Mouse (Mus musculus): ENCODE data around the gene Etv1. TPM values are rescaled to one million over a fixed set of nuclear protein-coding genes. Genes with fewer than 3 reads are reported as not detected.

Etv1 gene
- polyA plus RNA-seq, 1 experiment from 2014 or later, result 0.93 TPM

DNA sequence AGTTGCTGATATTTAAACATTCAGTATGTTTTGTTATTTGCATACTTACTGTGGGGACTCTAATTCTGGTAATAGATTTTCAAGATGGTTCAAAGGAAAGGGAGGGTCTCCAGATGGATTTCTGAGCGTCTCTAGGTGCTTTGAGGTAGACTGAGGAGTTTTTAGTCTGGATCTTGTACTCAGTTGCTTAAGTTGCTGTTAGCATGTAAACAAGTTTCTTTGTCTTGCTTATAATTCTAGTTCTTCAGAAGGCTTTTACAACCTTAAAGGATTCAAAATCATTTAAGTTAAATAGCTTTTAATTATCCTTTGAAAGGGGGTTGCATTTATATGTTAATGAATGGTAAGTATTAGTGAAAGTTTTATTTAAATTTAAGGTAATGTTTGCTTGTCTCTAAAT, 5.0 kb downstream of the Etv1 start:
- Histone ChIP-seq H3K27ac (replicated peaks) (no peak overlapping the region), H3K9ac (no peak overlapping the region), H3K4me2 (no peak overlapping the region), H3K4me1 (replicated peaks) (no peaks in the 10 kb centered on the region; the same call in 1 of the 2 replicates), H3K9me3 (replicated peaks) (no peaks in the 10 kb centered on the region), H3K36me3 (replicated peaks) (no peaks in the 10 kb centered on the region), H3K27me3 (peaks cover 10% of the 10 kb centered on the region), H3K4me3 (replicated peaks) (no peak overlapping the region)
- no peak for ATAC-seq (ENCODE audit: insufficient read depth)
- 10% methylated on average over 1 of the region's 1 CpGs for WGBS (ENCODE audit: insufficient replicate concordance)

DNA sequence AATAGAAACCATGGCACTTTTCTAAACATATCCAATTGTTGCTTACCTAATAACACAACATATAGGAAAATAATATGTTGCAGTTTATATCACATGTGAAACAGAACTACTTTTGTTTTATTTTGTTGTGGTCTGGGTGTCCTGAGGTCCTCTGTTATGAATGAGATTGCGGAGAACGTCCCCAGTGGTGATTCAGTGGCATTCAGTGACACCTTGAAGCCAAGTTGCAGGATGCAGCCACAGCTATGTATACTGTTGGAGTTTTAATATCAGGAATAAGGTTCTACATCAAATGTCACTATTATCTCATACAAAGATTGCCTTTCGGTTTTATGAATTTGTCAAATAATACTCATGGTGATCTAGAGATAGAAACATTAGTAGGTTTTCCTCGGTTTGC, 7.4 kb downstream of the Etv1 start:
- ATAC-seq (ENCODE audit: insufficient read depth), result no peak
- H3K9me3 ChIP-seq (replicated peaks), result no peaks in the 10 kb centered on the region
- H3K9ac ChIP-seq, result no peak overlapping the region
- H3K4me3 ChIP-seq (replicated peaks), result no peak overlapping the region
- 71% methylated on average over 4 of the region's 4 CpGs for WGBS (ENCODE audit: insufficient replicate concordance)
- H3K27me3 ChIP-seq, result no peaks in the 10 kb centered on the region
- H3K27ac ChIP-seq (replicated peaks), result no peak overlapping the region
- no peak overlapping the region for H3K4me2 ChIP-seq
- H3K4me1 ChIP-seq (replicated peaks), result no peaks in the 10 kb centered on the region
- H3K36me3 ChIP-seq (replicated peaks), result no peaks in the 10 kb centered on the region

GRCm38 (mm10) chr12:38787704-38788103, 8.5 kb downstream of the Etv1 start:
- H3K27me3 ChIP-seq, result no peaks in the 10 kb centered on the region
- H3K9ac ChIP-seq, result no peak overlapping the region
- H3K4me1 ChIP-seq (replicated peaks), result no peaks in the 10 kb centered on the region
- no peak for ATAC-seq (ENCODE audit: insufficient read depth)
- H3K27ac ChIP-seq (replicated peaks), result no peak overlapping the region
- WGBS (ENCODE audit: insufficient replicate concordance), result 40% methylated on average over 3 of the region's 3 CpGs
- no peak overlapping the region for H3K4me3 ChIP-seq (replicated peaks)
- no peaks in the 10 kb centered on the region for H3K9me3 ChIP-seq (replicated peaks)
- no peaks in the 10 kb centered on the region for H3K36me3 ChIP-seq (replicated peaks)
- no peak overlapping the region for H3K4me2 ChIP-seq

DNA sequence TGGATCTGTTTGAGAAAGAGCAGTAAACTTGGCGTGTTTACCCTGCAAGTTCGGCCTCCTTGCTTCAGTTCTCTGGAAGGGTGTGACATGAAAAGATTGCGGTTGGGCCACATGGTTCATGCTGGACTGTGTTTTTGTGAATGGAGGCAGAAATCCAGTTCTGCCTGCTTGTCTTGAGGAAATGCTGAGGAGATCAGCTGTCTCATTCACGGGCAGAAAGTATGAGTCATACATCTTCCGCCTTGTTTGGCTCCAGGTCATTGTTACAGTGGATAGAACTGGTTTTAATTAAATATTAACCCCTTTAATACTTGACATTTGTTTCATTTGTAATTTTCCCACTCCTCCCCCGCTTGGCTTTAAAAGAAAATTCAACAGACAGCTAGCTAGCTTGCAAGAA, 9.4 kb downstream of the Etv1 start:
- WGBS (ENCODE audit: insufficient replicate concordance), result 38% methylated on average over 6 of the region's 6 CpGs

DNA sequence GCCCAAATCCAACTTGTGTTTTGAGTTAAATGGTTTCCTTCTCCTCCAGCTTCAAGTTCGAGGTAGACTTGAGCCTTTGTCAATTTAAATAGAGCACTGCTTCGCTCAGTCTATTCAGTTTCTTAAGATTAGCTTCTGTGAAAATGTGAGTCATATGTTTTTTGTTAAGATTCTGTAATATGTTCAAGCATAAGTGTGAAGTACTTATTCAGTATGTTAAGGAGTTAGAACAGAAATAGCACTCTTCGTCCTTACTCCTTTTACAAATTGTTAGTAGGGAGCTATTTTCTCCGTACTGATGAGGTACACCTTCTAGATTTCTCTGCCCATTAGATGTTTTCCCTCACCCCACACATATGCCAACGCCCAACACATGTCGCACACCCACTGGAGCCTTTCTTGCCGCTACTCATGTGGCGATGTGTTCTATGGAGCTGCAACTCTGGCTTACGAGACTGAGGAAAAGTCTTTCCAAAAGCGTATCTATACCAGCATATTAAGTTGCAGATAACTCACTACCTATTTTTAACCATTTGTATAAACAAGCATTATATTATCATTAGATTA, 10.7 kb downstream of the Etv1 start:
- WGBS (ENCODE audit: insufficient replicate concordance), result 73% methylated on average over 10 of the region's 10 CpGs
- H3K27me3 ChIP-seq, result no peaks in the 10 kb centered on the region
- no peak for ATAC-seq (ENCODE audit: insufficient read depth)
- H3K4me2 ChIP-seq, result no peak overlapping the region
- H3K4me3 ChIP-seq (replicated peaks), result no peak overlapping the region
- H3K36me3 ChIP-seq (replicated peaks), result no peaks in the 10 kb centered on the region
- no peaks in the 10 kb centered on the region for H3K9me3 ChIP-seq (replicated peaks)
- no peak overlapping the region for H3K9ac ChIP-seq
- no peaks in the 10 kb centered on the region for H3K4me1 ChIP-seq (replicated peaks)
- H3K27ac ChIP-seq (replicated peaks), result no peak overlapping the region

More for the DNA sequence above, 9.4 kb downstream of the Etv1 start:
- Histone ChIP-seq H3K9me3 (replicated peaks) (no peaks in the 10 kb centered on the region), H3K4me2 (no peak overlapping the region), H3K4me1 (replicated peaks) (no peaks in the 10 kb centered on the region), H3K36me3 (replicated peaks) (no peaks in the 10 kb centered on the region), H3K4me3 (replicated peaks) (no peak overlapping the region), H3K27me3 (no peaks in the 10 kb centered on the region), H3K9ac (no peak overlapping the region), H3K27ac (replicated peaks) (no peak overlapping the region)
- no peak for ATAC-seq (ENCODE audit: insufficient read depth)

GRCm38 (mm10) chr12:38793076-38793475, 13.9 kb downstream of the Etv1 start:
- no peaks in the 10 kb centered on the region for H3K36me3 ChIP-seq (replicated peaks)
- ATAC-seq (ENCODE audit: insufficient read depth), result no peak
- no peak overlapping the region for H3K4me3 ChIP-seq (replicated peaks)
- H3K9me3 ChIP-seq (replicated peaks), result no peaks in the 10 kb centered on the region
- no peak overlapping the region for H3K4me2 ChIP-seq
- WGBS (ENCODE audit: insufficient replicate concordance), result 61% methylated on average over 4 of the region's 4 CpGs
- no peaks in the 10 kb centered on the region for H3K27me3 ChIP-seq
- no peaks in the 10 kb centered on the region for H3K4me1 ChIP-seq (replicated peaks)
- H3K9ac ChIP-seq, result no peak overlapping the region
- H3K27ac ChIP-seq (replicated peaks), result no peak overlapping the region

- no peak overlapping the region for H3K27ac ChIP-seq (replicated peaks)
- H3K36me3 ChIP-seq (replicated peaks), result no peaks in the 10 kb centered on the region
- no peak overlapping the region for H3K4me3 ChIP-seq (replicated peaks)
- H3K4me1 ChIP-seq (replicated peaks), result no peaks in the 10 kb centered on the region
- no peaks in the 10 kb centered on the region for H3K9me3 ChIP-seq (replicated peaks)
- no peak for ATAC-seq (ENCODE audit: insufficient read depth)
- H3K4me2 ChIP-seq, result no peak overlapping the region
- no peak overlapping the region for H3K9ac ChIP-seq
- 62% methylated on average over 2 of the region's 2 CpGs for WGBS (ENCODE audit: insufficient replicate concordance)
- H3K27me3 ChIP-seq, result no peaks in the 10 kb centered on the region
Observed at GRCm38 (mm10) chr12:38793697-38794096, 14.5 kb downstream of the Etv1 start.

- no peak overlapping the region for H3K4me3 ChIP-seq (replicated peaks)
- H3K9ac ChIP-seq, result no peak overlapping the region
- H3K4me1 ChIP-seq (replicated peaks), result no peaks in the 10 kb centered on the region
- no peaks in the 10 kb centered on the region for H3K9me3 ChIP-seq (replicated peaks)
- no peak overlapping the region for H3K27ac ChIP-seq (replicated peaks)
- H3K27me3 ChIP-seq, result no peaks in the 10 kb centered on the region
- no peak overlapping the region for H3K4me2 ChIP-seq
- 59% methylated on average over 5 of the region's 5 CpGs for WGBS (ENCODE audit: insufficient replicate concordance)
- no peaks in the 10 kb centered on the region for H3K36me3 ChIP-seq (replicated peaks)
- no peak for ATAC-seq (ENCODE audit: insufficient read depth)
Observed at GRCm38 (mm10) chr12:38807031-38807430, 27.9 kb downstream of the Etv1 start.

- H3K4me1 ChIP-seq (replicated peaks), result no peaks in the 10 kb centered on the region
- no peaks in the 10 kb centered on the region for H3K36me3 ChIP-seq (replicated peaks)
- WGBS (ENCODE audit: insufficient replicate concordance), result 51% methylated on average over 6 of the region's 6 CpGs
- no peak overlapping the region for H3K9ac ChIP-seq
- no peak overlapping the region for H3K27ac ChIP-seq (replicated peaks)
- ATAC-seq (ENCODE audit: insufficient read depth), result no peak
- no peak overlapping the region for H3K4me3 ChIP-seq (replicated peaks)
- H3K4me2 ChIP-seq, result no peak overlapping the region
- H3K27me3 ChIP-seq, result no peaks in the 10 kb centered on the region
- H3K9me3 ChIP-seq (replicated peaks), result no peaks in the 10 kb centered on the region
Observed at GRCm38 (mm10) chr12:38812392-38812791, 33.2 kb downstream of the Etv1 start.

GRCm38 (mm10) chr12:38814010-38814786, 35.0 kb downstream of the Etv1 start:
- H3K9ac ChIP-seq, result no peak overlapping the region
- no peak overlapping the region for H3K4me2 ChIP-seq
- ATAC-seq (ENCODE audit: insufficient read depth), result no peak
- no peaks in the 10 kb centered on the region for H3K27me3 ChIP-seq
- no peaks in the 10 kb centered on the region for H3K4me1 ChIP-seq (replicated peaks)
- no peak overlapping the region for H3K4me3 ChIP-seq (replicated peaks)
- no peaks in the 10 kb centered on the region for H3K36me3 ChIP-seq (replicated peaks)
- no peak overlapping the region for H3K27ac ChIP-seq (replicated peaks)
- H3K9me3 ChIP-seq (replicated peaks), result no peaks in the 10 kb centered on the region
- 49% methylated on average over 6 of the region's 6 CpGs for WGBS (ENCODE audit: insufficient replicate concordance)

GRCm38 (mm10) chr12:38816235-38816634, 37.1 kb downstream of the Etv1 start:
- no peak overlapping the region for H3K4me2 ChIP-seq
- WGBS (ENCODE audit: insufficient replicate concordance), result 61% methylated on average over 3 of the region's 3 CpGs

GRCm38 (mm10) chr12:38818320-38818719, 39.1 kb downstream of the Etv1 start:
- Histone ChIP-seq H3K36me3 (replicated peaks) (no peaks in the 10 kb centered on the region), H3K4me1 (replicated peaks) (no peaks in the 10 kb centered on the region), H3K27me3 (no peaks in the 10 kb centered on the region), H3K4me2 (no peak overlapping the region), H3K27ac (replicated peaks) (no peak overlapping the region), H3K9ac (no peak overlapping the region), H3K9me3 (replicated peaks) (no peaks in the 10 kb centered on the region), H3K4me3 (replicated peaks) (no peak overlapping the region)
- 63% methylated on average over 2 of the region's 2 CpGs for whole genome bisulfite sequencing (ENCODE audit: insufficient replicate concordance)
- ATAC-seq (ENCODE audit: insufficient read depth), result no peak

More at GRCm38 (mm10) chr12:38816235-38816634, 37.1 kb downstream of the Etv1 start:
- no peaks in the 10 kb centered on the region for H3K9me3 ChIP-seq (replicated peaks)
- no peaks in the 10 kb centered on the region for H3K27me3 ChIP-seq
- H3K4me3 ChIP-seq (replicated peaks), result no peak overlapping the region
- no peak overlapping the region for H3K9ac ChIP-seq
- ATAC-seq (ENCODE audit: insufficient read depth), result no peak
- H3K27ac ChIP-seq (replicated peaks), result no peak overlapping the region
- H3K4me1 ChIP-seq (replicated peaks), result no peaks in the 10 kb centered on the region
- H3K36me3 ChIP-seq (replicated peaks), result no peaks in the 10 kb centered on the region
